Mouse (Mus musculus) layer of hippocampus, adult 2 months (tissue): Measurements from ENCODE around the gene Foxb2. TPM values are rescaled to one million over a fixed set of nuclear protein-coding genes. Genes with fewer than 3 reads are reported as not detected.
"Not testable (repeated sequence)": the region's sequence is repeated elsewhere in the genome, so short reads cannot be mapped to it uniquely, and the experiment has no call there.

Source experiments
- DNase-seq, 2 experiments: peaks; one replicate each; pipeline ENCODE4 v3.0.0; 2022; ENCODE audit warnings: low spot score in 2 of 2
- H3K27ac ChIP-seq: fragments of 200-600 bp; 2 replicates; pipeline ENCODE4 v1.8.1; 2022
- H3K4me3 ChIP-seq: fragments of 200-600 bp; 2 replicates; pipeline ENCODE4 v1.8.1; 2022; ENCODE audit warnings: mild to moderate bottlenecking
- CTCF ChIP-seq: fragments of 200-600 bp; conservative IDR thresholded peaks from 2 replicates; pipeline ENCODE4 v1.8.1; 2022; ENCODE audit warnings: antibody characterized with exemption, mild to moderate bottlenecking, moderate library complexity
- total RNA-seq, 2 experiments: library from RNA; stranded (reverse); gene quantifications; 2 replicates each; pipeline ENCODE4 v1.2.3; 2021

The Foxb2 gene
- total RNA-seq, 2 experiments from 2014 or later: not detected

DNA sequence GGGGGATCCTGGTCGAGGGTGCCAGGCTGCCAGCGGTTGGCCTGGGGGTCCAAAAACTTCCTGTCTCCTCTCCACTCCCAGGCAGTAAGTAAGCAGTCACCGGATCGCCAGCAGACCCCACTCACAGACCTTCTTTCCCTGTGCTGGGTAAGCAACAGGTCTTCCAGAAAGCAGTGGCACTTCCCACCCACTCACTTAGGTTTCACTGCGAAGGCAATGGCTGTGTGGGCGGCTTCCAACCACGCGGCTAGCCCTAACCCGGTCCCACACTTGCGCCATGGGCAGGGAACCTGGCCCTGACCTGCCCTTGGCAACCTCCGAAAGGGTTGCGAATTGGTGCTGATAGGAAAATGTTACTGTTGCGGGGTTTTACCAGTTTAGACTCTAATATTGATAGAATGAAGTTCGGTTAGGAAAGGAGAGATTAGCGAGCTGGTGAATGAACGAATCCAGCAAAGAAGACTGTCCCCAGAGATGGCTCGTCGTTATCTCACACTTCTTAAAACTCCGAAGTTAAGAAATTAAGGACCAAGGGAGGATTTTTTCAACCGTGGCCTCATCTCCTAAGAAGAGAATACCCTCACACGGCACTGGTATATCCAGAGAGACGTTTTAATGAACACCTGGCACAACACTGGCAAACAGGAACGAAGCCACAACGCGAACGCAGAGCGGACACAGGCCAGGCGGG, 3.0 kb downstream of the Foxb2 start:
- no peak for DNase-seq
- no peak for TF ChIP-seq CTCF
- no peak overlapping the region for H3K27ac ChIP-seq
- H3K4me3 ChIP-seq: no peak overlapping the region

DNA sequence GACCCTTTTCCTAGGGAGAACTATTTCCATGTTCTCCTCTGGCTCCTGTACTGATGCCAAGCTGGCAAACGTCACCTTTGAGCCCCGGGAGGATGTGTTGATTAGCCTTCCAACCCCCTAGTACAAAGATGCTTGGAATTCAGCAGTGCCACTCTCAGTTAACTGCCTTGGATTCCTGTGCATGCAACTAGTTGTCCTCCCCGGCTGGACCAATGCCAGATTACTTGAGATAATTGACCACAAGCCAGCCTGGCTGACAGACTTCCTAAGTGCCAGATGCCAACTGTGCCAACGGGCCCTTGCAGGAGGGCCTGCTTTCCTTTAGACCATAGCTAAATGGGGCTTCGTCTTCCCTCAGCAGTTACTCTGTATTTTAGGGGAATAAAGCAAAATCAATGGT, 5.1 kb downstream of the Foxb2 start:
- Histone ChIP-seq H3K27ac (no peak overlapping the region), H3K4me3 (no peak overlapping the region)
- no peak for DNase-seq
- no peak for TF ChIP-seq CTCF

DNA sequence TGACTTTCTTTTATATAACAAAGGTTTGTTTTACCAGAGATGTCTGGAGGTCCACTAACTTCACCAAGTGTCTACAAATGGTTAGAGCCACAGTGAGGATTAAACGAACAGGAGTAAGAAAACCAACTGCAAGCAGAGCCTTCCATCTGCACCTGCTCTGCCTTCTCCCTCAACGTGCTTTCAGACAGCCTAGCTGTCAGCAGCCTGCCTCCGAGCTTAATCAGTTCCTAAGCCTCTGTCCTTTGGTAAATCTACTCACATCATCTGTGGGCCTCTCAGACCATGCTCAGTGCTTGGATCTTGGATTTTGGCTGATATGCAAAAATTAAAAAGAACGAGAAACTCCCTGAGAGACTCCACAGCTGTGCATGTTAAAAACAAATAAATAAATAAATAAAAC, 15.0 kb downstream of the Foxb2 start:
- Histone ChIP-seq H3K4me3 (no peak overlapping the region), H3K27ac (no peak overlapping the region)
- no peak for DNase-seq
- TF ChIP-seq CTCF: no peak

DNA sequence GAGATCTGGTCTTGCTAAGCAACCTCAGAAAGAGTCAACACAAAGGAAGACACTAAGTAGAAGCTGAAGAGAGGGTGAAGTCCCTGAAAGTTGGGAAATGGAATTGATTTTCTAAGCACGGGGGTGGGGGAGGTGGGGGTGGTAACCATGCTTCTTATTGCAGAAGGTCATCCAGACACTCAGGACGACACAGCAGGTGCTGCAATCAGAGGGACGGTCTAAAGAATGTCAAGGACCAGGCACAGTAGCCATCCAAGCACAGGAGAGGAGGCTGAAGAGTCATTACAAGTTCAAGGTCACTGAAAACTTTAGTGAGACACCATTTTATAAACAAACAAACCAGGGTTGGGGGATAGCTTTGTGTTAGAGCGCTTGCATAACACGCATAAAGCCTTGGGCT, 16.9 kb downstream of the Foxb2 start:
- no peak overlapping the region for H3K4me3 ChIP-seq
- DNase-seq: no peak
- H3K27ac ChIP-seq: no peak overlapping the region
- no peak for TF ChIP-seq CTCF

DNA sequence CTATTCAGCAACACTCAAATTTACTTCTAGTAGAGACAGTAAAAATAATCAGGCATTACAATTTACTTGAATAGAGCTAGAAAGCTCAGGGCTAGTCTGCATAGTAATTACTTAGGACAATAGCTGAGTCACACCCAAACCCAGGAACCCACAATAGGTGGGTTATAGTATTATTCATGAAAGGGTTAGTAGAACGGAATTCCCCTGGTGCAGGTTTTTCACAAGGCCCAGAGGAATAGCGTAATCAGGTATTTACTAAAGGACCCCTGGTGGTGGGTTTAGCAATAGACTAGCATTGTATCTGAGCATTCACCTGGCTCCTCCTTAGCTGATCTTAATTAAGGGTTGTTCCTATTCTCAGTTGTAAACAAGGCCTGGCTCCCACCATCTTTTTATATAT, 29.5 kb downstream of the Foxb2 start:
- not testable (repeated sequence) for DNase-seq, H3K4me3 ChIP-seq, H3K27ac ChIP-seq
- 0 out of 2 replicates have a peak, but pooled peaks have one; percentile 8 for TF ChIP-seq CTCF

DNA sequence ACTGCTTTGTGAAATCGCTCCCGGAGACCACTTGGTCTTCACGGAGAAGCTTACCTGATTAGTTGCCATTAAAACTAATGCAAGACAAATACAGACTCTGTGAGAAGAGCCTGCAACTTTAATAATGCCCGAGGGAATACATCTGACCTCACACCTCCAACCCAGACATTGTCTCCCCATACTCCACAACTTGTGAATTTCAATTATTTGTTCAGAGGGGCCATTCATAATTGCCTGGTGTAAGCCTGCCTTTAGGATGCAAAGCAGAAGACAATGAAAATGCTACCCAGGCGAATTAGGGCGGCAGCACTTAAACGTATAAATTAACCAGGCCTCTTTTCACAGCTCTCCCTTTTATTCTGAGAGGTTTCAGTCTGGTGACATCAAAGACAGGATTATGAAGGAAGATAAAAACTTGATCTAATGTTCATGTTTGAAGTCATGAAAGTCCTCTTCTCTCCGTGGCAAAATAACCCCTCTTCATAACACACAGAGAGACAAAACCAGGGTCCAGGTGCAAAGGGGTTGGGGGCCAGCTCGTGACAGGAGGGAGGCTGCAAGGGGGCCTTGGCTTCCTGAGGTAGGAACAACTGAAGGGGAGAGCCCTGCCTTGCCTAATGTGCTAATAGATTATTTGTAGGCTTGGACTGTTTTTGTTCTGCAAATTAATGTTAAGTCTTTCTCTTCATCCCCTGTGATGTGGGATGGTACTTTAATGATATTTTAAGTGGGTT, 31.9 kb downstream of the Foxb2 start:
- no peak overlapping the region for H3K27ac ChIP-seq
- no peak overlapping the region for H3K4me3 ChIP-seq
- no peak for TF ChIP-seq CTCF
- DNase-seq: no peak

DNA sequence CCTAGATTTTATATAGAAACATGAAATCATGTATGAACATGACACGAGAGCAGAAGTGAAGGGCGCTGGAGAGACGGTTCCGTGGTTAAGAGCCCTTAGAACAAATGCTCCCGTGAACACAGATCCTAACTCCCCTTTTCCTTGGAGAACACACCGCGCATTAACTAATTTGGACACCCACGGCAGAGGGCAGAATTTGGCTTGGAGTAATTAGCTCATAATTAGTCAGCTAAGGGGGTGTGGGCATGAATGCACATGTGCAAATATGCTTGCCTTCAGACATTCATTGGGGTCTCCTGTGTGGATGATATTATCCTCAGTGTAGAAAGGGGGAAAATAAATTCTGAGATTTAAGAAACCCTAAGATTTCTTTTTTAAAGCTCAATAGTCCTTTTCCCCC, 32.6 kb downstream of the Foxb2 start:
- no peak for DNase-seq
- TF ChIP-seq CTCF: no peak
- Histone ChIP-seq H3K27ac (no peak overlapping the region), H3K4me3 (no peak overlapping the region)

DNA sequence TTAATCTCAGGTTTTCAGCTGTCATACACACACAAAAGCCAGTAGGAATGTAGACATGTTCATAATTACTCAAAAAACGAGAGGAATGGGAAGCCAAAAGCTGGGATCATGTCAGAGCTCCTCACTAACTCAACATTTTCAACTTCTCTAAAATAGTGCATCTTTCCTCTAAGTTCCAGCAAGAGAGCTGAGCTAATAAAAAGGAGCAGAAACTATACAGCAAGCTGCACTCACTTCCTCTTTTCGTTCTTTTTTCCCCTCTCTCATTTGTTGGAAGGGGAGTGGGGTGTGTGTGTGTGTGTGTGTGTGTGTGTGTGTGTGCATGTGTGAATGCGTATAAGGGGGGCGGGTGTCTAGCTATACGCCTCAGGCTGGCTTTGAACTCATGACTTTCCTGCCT, 45.9 kb downstream of the Foxb2 start:
- TF ChIP-seq CTCF: no peak
- no peak for DNase-seq
- H3K4me3 ChIP-seq: no peak overlapping the region
- H3K27ac ChIP-seq: no peak overlapping the region

DNA sequence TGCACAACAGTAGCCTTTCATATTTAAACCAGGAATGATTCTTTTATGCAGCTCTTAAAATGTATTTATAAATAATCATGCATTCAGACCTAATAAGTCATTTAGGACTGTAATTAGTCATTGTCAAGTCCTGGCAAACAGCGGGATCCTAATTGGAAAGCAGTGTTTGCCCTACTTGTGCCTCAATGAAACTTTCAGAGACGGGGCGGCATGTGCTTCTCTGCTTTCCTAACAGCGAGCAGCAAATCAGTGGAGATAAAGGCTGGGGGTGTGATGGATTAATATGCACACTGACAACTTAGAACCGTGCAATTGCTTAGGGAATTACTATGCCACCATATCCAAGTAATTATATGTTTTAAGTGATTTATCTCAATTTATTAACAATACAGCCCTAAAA, 48.4 kb downstream of the Foxb2 start:
- Histone ChIP-seq H3K27ac (no peak overlapping the region), H3K4me3 (no peak overlapping the region)
- no peak for TF ChIP-seq CTCF
- no peak for DNase-seq

Other genes with a start within 250 kb of the Foxb2 start
- 10 to 100 TPM; 71.0 to 74.7 TPM for gene Vps13a, start 92.9 kb downstream of the Foxb2 start, total RNA-seq
- 10 to 100 TPM; 73.5 to 73.9 TPM for gene Prune2, start 82.3 kb upstream of the Foxb2 start, total RNA-seq